18 mouse cellular contexts compared by ENCODE assay signal in the genomic region with DNA sequence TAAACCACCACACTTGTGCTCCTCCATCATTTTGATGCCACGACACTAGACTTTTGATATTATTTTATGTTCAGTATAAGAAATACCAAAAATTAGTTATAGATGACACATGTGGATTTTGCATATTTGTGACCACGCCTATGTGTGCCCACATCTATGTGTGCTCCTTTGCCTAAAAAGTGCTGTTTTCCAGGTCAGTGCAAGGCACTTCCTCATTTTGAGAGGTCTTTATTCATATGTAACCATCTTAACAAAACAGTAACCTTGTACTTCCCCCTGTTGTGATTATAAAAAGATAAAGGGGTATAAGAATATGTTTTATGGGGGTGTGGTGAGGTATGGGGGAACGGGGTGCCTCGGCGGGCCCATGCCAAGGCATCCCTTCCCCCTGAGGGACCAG. TPM values are rescaled to one million over a fixed set of nuclear protein-coding genes. Genes with fewer than 3 reads are reported as not detected.
DNase-seq lines count a peak whose midpoint lies in the region; ATAC-seq and TF ChIP-seq lines count a peak whose summit lies in the region.
"Had no signal": no experiment of that assay in that cellular context is flagged by ENCODE, and none has a peak within 500 bp of the region (broad histone marks: within the 10 kb centered on the region; RNA-seq: fewer than 3 reads in every experiment).

No protein-coding gene starts in this region.

- no peaks in the 10 kb centered on the region for H3K9me3 ChIP-seq in CH12.LX (replicated peaks; ENCODE audit: low read length)
- no peaks in the 10 kb centered on the region for H3K9me3 ChIP-seq in kidney, embryonic 14.5 days (ENCODE audit: control insufficient read depth, low read length)
- H3K9me3 ChIP-seq: embryonic facial prominence, embryonic 12.5 days; forebrain, embryonic 15.5 days; heart, embryonic 12.5 days; hindbrain, embryonic 12.5 days; intestine, embryonic 15.5 days had no signal

- in situ Hi-C loops in CH12.LX (cut with MboI; ENCODE audit: low pct_ligation_motif_present, low pct_unique_long_range_greater_than_20kb, low sequenced_read_pairs), result no loop called here

- dilution Hi-C loops in CH12.LX (cut with MboI; ENCODE audit: extremely low pct_ligation_motif_present, extremely low pct_unique_long_range_greater_than_20kb, low sequenced_read_pairs), result no loop called here

- no peaks in the 10 kb centered on the region for H3K79me2 ChIP-seq in CH12.LX (replicated peaks; ENCODE audit: control insufficient read depth, extremely low read depth, insufficient read depth, poor library complexity, severe bottlenecking)

- TF ChIP-seq POLR2A in CH12.LX (IDR thresholded peaks at IDR 0.05; ENCODE audit: low read depth, low read length), result no peak

- no peaks in the 10 kb centered on the region for H3K27me3 ChIP-seq in CH12.LX (replicated peaks)
- no peaks in the 10 kb centered on the region for H3K27me3 ChIP-seq in kidney, embryonic 14.5 days (ENCODE audit: control insufficient read depth, insufficient read depth, low read length)
- H3K27me3 ChIP-seq: embryonic facial prominence, embryonic 12.5 days; forebrain, embryonic 15.5 days; heart, embryonic 12.5 days; hindbrain, embryonic 12.5 days; intestine, embryonic 15.5 days had no signal

- peak; percentile 84 for ATAC-seq in granulocyte monocyte progenitor cell, adult 5-6 weeks (replicated peaks; ENCODE audit: poor library complexity, severe bottlenecking)
- ATAC-seq in neutrophil, adult 5-6 weeks (ENCODE audit: extremely low read depth, insufficient number of reproducible peaks, low FRiP score, poor library complexity, severe bottlenecking), result peak; percentile 63
- ATAC-seq in megakaryocyte-erythroid progenitor cell, adult 5-6 weeks (replicated peaks; ENCODE audit: low FRiP score, low TSS enrichment, poor library complexity, severe bottlenecking), result no peak
- no peak for ATAC-seq in kidney, embryonic 14.5 days (ENCODE audit: low FRiP score, low TSS enrichment)
- ATAC-seq: CD4-positive, CD25-positive, alpha-beta regulatory T cell, adult 4 months; forebrain, embryonic 15.5 days; intestine, embryonic 15.5 days had no signal

- no peak overlapping the region for H3K4me3 ChIP-seq in CH12.LX (replicated peaks in 1 of 3; ENCODE audit: low read depth in 2 of 3, low read length in 2 of 3, poor library complexity in 1 of 3)
- H3K4me3 ChIP-seq in kidney, embryonic 14.5 days (ENCODE audit: low read length), result no peak overlapping the region
- H3K4me3 ChIP-seq: embryonic facial prominence, embryonic 12.5 days; forebrain, embryonic 15.5 days; heart, embryonic 12.5 days; hindbrain, embryonic 12.5 days; intestine, embryonic 15.5 days had no signal

- no peak overlapping the region for H3K27ac ChIP-seq in CH12.LX (ENCODE audit: insufficient read depth, low read depth)
- H3K27ac ChIP-seq in kidney, embryonic 14.5 days (ENCODE audit: low read depth, low read length), result no peak overlapping the region
- H3K27ac ChIP-seq: embryonic facial prominence, embryonic 12.5 days; forebrain, embryonic 15.5 days; hindbrain, embryonic 12.5 days; intestine, embryonic 15.5 days had no signal

- TF ChIP-seq RAD21 in CH12.LX (IDR thresholded peaks at IDR 0.05; ENCODE audit: low read depth, low read length), result no peak

- H3K4me1 ChIP-seq in CH12.LX (ENCODE audit: control insufficient read depth in 1 of 2, insufficient read depth in 2 of 2), result peaks cover 2 to 12% of the 10 kb centered on the region in 2 experiments
- no peaks in the 10 kb centered on the region for H3K4me1 ChIP-seq in kidney, embryonic 14.5 days (ENCODE audit: control insufficient read depth, insufficient read depth, low read length)
- H3K4me1 ChIP-seq: embryonic facial prominence, embryonic 12.5 days; intestine, embryonic 15.5 days had no signal

- TF ChIP-seq CTCF in CH12.LX (conservative IDR thresholded peaks at IDR 0.05 in 1 of 2, IDR thresholded peaks at IDR 0.05 in 1 of 2; ENCODE audit: low read depth in 2 of 2, low read length in 2 of 2), result no peak

- no peak overlapping the region for H3K4me2 ChIP-seq in CH12.LX (ENCODE audit: insufficient read depth, low read depth, poor library complexity, severe bottlenecking)
- H3K4me2 ChIP-seq in kidney, embryonic 14.5 days (replicated peaks; ENCODE audit: low read depth, low read length), result no peak overlapping the region
- H3K4me2 ChIP-seq: embryonic facial prominence, embryonic 12.5 days; forebrain, embryonic 15.5 days; heart, embryonic 12.5 days; hindbrain, embryonic 12.5 days; intestine, embryonic 15.5 days had no signal

- H3K9ac ChIP-seq in CH12.LX (ENCODE audit: insufficient read depth, low read depth), result no peak overlapping the region
- H3K9ac ChIP-seq in kidney, embryonic 14.5 days (ENCODE audit: low read depth, low read length), result no peak overlapping the region
- H3K9ac ChIP-seq: embryonic facial prominence, embryonic 12.5 days; forebrain, embryonic 15.5 days; heart, embryonic 12.5 days; hindbrain, embryonic 12.5 days; intestine, embryonic 15.5 days had no signal

- DNase-seq in B cell, adult 2 months, result peak; percentile 16 to 33
- peak; percentile 29 for DNase-seq in CH12.LX (ENCODE audit: extremely low read depth)
- DNase-seq in gastrocnemius, postnatal 10 days, result no peak
- DNase-seq: adrenal gland, adult 2 months; adrenal gland, postnatal 36 days; cerebellum, adult 2 months; cerebellum, postnatal 10 days; heart, postnatal 36 days had no signal

- 94% methylated on average over 5 of the region's 5 CpGs for WGBS in kidney, embryonic 14.5 days

- H3K36me3 ChIP-seq in CH12.LX (replicated peaks in 1 of 2; ENCODE audit: control insufficient read depth in 1 of 2, insufficient read depth in 1 of 2, low read length in 1 of 2), result no peaks in the 10 kb centered on the region
- H3K36me3 ChIP-seq in kidney, embryonic 14.5 days (ENCODE audit: control insufficient read depth, insufficient read depth, low read length), result no peaks in the 10 kb centered on the region
- H3K36me3 ChIP-seq: embryonic facial prominence, embryonic 12.5 days; forebrain, embryonic 15.5 days; heart, embryonic 12.5 days; hindbrain, embryonic 12.5 days; intestine, embryonic 15.5 days had no signal

- TF ChIP-seq EP300 in CH12.LX (IDR thresholded peaks at IDR 0.05; ENCODE audit: low read length), result no peak

TF ChIP-seq in CH12.LX, 34 proteins besides CTCF, POLR2A, EP300 and RAD21:
- TF ChIP-seq SIN3A (IDR thresholded peaks at IDR 0.05; ENCODE audit: low read length) (no peak), ZNF384 (IDR thresholded peaks at IDR 0.05; ENCODE audit: low read depth, low read length) (no peak)

RNA-seq across cellular contexts. Expression of a gene that starts 22.7 kb away (rescaled TPM):
- total RNA-seq in CH12.LX (2012; rRNA removed), result 0.08 and 0.38 TPM in 2 replicates
- total RNA-seq in CH12.LX (2014; rRNA removed), result not detected in 2 replicates
- polyA plus RNA-seq in CH12.LX (2012; ENCODE audit: insufficient read length, low read depth), result 0.05 and 0.41 TPM in 2 replicates
- 14.7 and 26.2 TPM in 2 replicates for total RNA-seq in granulocyte monocyte progenitor cell, adult 5-6 weeks (2014; fragmentation: Nextera tagmentation)
- total RNA-seq in granulocyte monocyte progenitor cell, adult 5-6 weeks (2017), result 3.1 and 5.4 TPM in 2 replicates
- total RNA-seq in neutrophil, adult 5-6 weeks (2017), result 0.23 and 0.49 TPM in 2 replicates
- 0.24 and 0.59 TPM in 2 replicates for total RNA-seq in megakaryocyte-erythroid progenitor cell, adult 5-6 weeks (2014; fragmentation: Nextera tagmentation)
- total RNA-seq in megakaryocyte-erythroid progenitor cell, adult 5-6 weeks (2017), result 0.38 and 10.4 TPM in 2 replicates
- total RNA-seq in gastrocnemius, postnatal 10 days (2021), result 10 to 100 TPM; 23.4 to 29.5 TPM
- polyA plus RNA-seq in kidney, embryonic 14.5 days (2014; fragmentation: Nextera tagmentation; extraction: Ambion mirVana), result 6.6 and 10.6 TPM in 2 replicates
- polyA plus RNA-seq: CD4-positive, CD25-positive, alpha-beta regulatory T cell, adult 4 months had no signal

Comparison
In these comparisons a context has a peak if more than half of its experiments do, and no peak if none do; other contexts are left out.
1. ATAC-seq: peak in granulocyte monocyte progenitor cell, adult 5-6 weeks (single experiment) and neutrophil, adult 5-6 weeks (single experiment); none in megakaryocyte-erythroid progenitor cell, adult 5-6 weeks (single experiment) and kidney, embryonic 14.5 days (single experiment).